Mouse (Mus musculus) adrenal gland, adult (tissue): ENCODE measurements around the gene Lmod2.

Experiments used
- DNase-seq, 2 experiments: peaks; one replicate each; pipeline ENCODE4 v3.0.0; 2022 to 2023; ENCODE audit warnings: low spot score in 1 of 2; ENCODE audit not compliant: inconsistent age in 2 of 2

Gene Lmod2

GRCm38 (mm10) chr6:24601668-24602067 lies 4.1 kb downstream of the Lmod2 start:
- peak; percentile 45 to 47 for DNase-seq

- no peak for DNase-seq
Measured at GRCm38 (mm10) chr6:24602351-24602750, 4.8 kb downstream of the Lmod2 start.

DNA sequence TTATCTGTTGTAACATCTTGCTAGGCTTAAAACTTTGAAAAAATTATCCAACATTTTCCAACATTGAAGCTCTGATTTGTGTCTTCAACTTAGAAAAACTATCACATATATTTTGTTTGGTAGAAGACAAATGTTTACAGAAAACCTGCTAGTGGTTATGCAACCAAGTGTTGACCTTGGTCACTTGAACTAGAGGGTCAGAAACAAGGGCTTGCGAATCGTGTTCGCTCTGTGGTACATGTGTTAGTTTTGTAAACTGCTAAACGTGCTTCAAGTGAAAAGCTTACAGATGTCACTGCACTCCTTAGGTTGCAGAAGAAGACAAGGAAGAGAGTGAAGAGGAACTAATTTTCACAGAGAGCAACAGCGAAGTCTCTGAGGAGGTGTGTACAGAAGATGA lies 5.4 kb downstream of the Lmod2 start:
- DNase-seq = no peak

- no peak for DNase-seq
Measured at GRCm38 (mm10) chr6:24604289-24604688, 6.7 kb downstream of the Lmod2 start.

- DNase-seq = no peak
Measured at GRCm38 (mm10) chr6:24605631-24606030, 8.1 kb downstream of the Lmod2 start.

DNA sequence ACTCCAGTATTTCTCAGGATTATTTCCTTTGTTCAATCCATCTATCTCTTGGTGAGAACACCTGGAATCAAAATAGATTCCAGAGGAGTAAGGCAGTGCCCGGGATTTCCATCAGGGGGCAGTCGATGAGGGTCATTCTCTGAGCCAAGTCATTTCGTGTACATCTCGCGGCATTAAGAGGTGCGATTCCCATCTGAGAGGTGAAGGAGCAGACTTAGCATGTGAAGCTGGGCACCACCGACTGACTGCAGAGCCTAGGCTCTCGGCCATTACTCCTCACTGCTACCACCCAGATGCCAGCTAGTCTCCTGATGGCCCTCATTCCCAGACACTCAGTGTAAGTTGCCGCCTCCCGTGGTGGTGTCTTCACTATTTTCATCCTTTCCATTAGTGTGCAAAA lies 8.9 kb downstream of the Lmod2 start:
- peak in 1 of 2 experiments; percentile 13 for DNase-seq

DNA sequence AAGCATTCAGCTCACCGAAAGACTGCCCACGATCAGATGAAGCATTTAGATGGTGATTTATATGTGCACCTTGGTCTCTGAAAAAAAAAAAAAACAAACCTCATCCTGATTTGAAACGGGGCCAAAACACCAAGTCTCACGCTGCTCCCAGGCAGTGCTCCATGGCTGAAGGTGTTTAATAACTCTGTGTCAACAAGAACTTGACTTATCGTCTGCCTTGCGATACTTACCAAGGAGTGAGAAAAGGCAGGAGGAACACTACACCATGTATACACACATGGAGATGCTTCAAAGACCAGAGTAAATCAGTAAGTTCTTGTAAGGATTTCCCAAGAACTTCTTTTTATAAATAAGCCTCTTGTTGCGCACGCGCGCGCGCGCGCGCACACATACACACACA lies 10.0 kb downstream of the Lmod2 start:
- peak in 1 of 2 experiments; percentile 12 for DNase-seq

DNA sequence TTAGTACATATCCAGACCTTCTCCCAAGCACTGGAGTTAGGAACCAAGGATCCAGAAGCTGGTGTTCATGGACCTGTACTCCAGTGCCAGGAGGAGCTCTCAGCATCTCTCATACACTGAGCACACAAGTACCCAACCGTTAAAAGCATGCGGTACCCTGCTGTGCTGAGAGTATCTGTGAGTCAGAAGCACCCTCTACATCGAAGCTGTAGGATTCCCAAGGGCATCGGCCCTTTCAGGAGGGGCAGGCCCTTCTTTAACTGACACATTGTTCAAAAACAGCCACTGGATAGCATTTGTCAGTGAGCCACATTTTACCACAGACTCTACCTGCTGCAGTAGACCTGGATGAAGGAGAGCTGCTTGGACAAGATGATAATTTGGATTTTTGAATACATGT lies 10.6 kb downstream of the Lmod2 start:
- no peak for DNase-seq

GRCm38 (mm10) chr6:24608682-24609081 lies 11.1 kb downstream of the Lmod2 start:
- DNase-seq = no peak

GRCm38 (mm10) chr6:24609531-24609930 lies 12.0 kb downstream of the Lmod2 start:
- DNase-seq = peak in 1 of 2 experiments; percentile 59

- no peak for DNase-seq
Measured at GRCm38 (mm10) chr6:24610358-24610757, 12.8 kb downstream of the Lmod2 start.

GRCm38 (mm10) chr6:24612074-24612755 lies 14.7 kb downstream of the Lmod2 start:
- peak in 1 of 2 experiments; percentile 33 for DNase-seq

DNA sequence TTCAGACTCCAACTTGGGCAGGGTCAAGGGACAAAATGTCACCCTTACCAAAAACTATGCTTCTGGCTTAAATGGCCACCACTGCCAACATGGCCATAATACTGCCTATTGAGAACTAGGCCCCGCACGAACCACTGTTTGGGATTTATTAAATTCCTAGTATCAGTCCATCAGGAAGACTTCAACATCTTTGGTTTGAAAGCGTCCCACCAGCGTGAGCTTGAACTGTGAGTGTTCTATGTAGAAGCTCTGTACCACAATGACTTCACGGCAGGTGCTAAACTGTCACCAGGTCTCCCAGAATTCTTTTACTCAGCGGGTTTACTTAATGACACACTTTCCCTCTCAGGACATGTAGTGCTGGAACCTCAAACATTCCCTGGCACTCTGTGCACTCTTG lies 15.8 kb downstream of the Lmod2 start:
- no peak for DNase-seq

GRCm38 (mm10) chr6:24613918-24614317 lies 16.4 kb downstream of the Lmod2 start:
- DNase-seq = no peak

- no peak for DNase-seq
Measured at GRCm38 (mm10) chr6:24616746-24617145, 19.2 kb downstream of the Lmod2 start.

DNA sequence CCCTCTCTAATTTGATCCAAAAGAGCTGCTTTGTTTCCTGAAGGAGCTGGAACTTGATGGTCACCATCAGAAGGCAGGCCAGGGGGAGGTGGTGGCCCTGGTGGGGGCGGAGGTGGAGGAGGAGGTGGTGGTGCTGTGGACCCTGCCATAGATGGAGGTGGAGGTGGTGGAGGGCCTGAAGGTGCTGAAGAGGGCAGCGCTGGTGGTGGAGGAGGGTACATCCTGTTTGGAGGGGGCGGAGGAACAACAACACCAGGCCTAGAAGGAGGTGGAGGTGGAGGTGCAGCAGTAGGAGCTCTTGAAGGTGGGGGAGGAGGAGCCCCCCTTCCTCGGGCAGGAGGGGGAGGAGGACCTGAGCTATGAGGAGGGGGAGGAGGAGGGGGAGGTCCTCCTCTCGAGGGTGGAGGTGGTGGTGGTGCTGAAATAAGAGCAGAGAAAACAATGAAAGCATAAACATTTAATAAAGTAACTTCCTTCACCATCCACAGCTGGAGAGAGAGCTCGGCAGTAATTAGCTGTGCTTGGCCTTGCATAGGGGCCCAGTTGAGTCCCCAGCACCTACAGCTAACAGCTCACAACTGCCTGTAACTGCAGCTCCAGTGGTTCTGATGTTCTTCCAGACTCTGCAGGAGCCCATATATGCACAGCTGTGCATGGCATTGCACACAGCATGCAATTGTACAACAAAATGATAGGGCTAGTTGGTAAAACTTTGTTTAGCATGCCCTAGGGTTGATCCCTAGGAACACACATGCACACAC lies 21.9 kb downstream of the Lmod2 start:
- DNase-seq = no peak

DNA sequence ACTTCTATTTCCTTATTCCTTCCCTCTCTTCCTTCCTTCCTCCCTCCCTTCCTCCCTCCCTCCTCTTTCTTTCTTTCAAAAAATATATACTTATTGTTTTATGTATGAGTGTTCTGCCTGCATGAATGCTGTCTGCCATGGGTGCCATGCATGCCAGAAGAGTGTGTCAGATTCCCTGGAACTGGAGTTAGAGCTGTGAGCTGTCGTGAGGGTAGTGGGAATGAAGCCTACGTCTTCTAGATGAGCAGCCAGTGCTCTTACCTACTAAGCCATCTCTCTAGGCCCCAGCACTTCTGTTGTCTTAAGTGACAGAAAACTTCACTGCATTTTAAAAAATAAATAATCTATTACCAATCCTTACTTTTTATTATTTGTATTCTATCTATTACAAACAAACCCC lies 23.4 kb downstream of the Lmod2 start:
- DNase-seq = no peak

- DNase-seq = no peak
Measured at GRCm38 (mm10) chr6:24622098-24622497, 24.5 kb downstream of the Lmod2 start.

- DNase-seq = peak; percentile 30 to 83
Measured at GRCm38 (mm10) chr6:24627586-24628030, 30.0 kb downstream of the Lmod2 start.

DNA sequence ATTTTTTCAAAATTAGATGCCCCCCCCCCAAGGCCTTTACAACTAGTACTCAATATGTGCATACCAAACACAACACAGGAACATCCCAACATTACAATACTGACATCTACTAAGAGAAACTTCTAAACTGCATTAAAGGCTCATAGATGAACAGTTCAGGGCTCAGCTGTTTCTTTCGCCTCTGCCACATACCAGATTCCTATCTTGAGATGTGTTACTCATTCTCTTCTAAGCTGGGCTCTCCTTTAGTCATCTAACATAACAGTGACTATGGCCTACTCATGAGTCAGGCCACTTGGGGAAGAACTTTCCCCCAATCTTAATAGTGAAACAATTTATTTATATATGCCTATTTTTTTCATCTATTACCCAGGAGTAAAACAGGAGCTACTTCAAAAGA lies 30.9 kb downstream of the Lmod2 start:
- no peak for DNase-seq

- peak; percentile 50 to 73 for DNase-seq
Measured at GRCm38 (mm10) chr6:24632061-24632460, 34.5 kb downstream of the Lmod2 start.

DNA sequence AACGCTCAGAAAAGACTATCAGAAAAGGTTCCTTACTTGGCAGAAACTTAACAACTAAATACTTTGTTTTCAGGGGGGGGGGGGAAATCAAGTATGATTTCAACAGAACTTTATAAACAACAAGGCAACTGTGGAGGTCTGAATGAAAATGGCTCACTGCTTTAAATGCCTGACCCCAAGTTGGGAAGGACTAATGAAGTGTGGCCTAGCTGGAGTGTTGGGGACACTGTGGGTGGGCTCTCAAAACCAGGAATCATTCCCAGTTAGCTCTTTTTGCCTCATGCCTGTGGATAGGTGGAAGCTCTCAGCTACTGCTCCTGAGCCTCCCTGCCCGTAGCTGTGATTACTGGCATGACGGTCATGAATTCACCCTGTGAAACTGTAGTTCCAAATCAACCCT lies 36.5 kb downstream of the Lmod2 start:
- DNase-seq = no peak
